Comparison of ENCODE assay signal across 8 mouse cellular contexts in the genomic region with DNA sequence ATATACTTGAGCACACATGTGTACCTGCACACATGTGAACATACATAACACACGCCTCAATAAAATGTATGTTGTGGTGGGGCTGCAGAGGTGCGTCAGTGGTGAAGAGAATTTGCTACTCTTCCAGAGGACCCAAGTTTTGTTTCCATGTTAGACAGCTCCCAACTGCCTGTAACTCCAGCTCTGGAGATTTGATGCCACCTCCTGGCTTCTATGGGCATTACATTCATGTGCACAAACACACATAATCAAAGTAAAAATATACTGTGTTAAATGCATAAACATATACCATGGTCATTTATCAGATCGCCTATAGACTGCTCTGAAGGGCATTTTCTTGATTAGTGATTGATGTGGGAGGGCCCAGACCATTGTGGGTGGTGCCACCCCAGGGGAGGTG. TPM values are rescaled to one million over a fixed set of nuclear protein-coding genes. Genes with fewer than 3 reads are reported as not detected.
DNase-seq lines count a peak whose midpoint lies in the region; ATAC-seq lines count a peak whose summit lies in the region.

No protein-coding gene starts in this region.

- WGBS in forebrain, embryonic 13.5 days, result 63% methylated on average over 3 of the region's 3 CpGs
- WGBS in forebrain, embryonic 16.5 days, result 52% methylated on average over 3 of the region's 3 CpGs

- no peak overlapping the region for H3K27ac ChIP-seq in forebrain, embryonic 13.5 days
- H3K27ac ChIP-seq in forebrain, embryonic 16.5 days (ENCODE audit: low read length), result no peak overlapping the region

- peak; percentile 36 for DNase-seq in Muller cell, postnatal 12 days (ENCODE audit: inconsistent ontology term)
- peak; percentile 78 to 84 for DNase-seq in cerebellum, postnatal 14 days
- peak; percentile 37 to 58 for DNase-seq in gastrocnemius, postnatal 4 days (ENCODE audit: low spot score in 2 of 2)
- peak; percentile 73 to 77 for DNase-seq in layer of hippocampus, postnatal 10 days (ENCODE audit: low spot score in 2 of 2)
- peak; percentile 65 for DNase-seq in lung, postnatal 25 days (ENCODE audit: low spot score)
- peak; percentile 58 for DNase-seq in spleen, adult 12 weeks (ENCODE audit: low spot score)

- 0 out of 2 replicates have a peak, but pooled peaks have one; percentile 9 for ATAC-seq in forebrain, embryonic 13.5 days
- ATAC-seq in forebrain, embryonic 16.5 days, result no peak

- H3K4me3 ChIP-seq in forebrain, embryonic 13.5 days, result no peak overlapping the region
- no peak overlapping the region for H3K4me3 ChIP-seq in forebrain, embryonic 16.5 days (replicated peaks; ENCODE audit: low read length)

- no peak overlapping the region for H3K9ac ChIP-seq in forebrain, embryonic 13.5 days
- H3K9ac ChIP-seq in forebrain, embryonic 16.5 days (replicated peaks; ENCODE audit: low read depth, low read length), result no peak overlapping the region

- H3K36me3 ChIP-seq in forebrain, embryonic 13.5 days (ENCODE audit: poor library complexity, severe bottlenecking), result peaks cover 5% of the 10 kb centered on the region; the same call in 1 of the 2 replicates
- H3K36me3 ChIP-seq in forebrain, embryonic 16.5 days (ENCODE audit: control insufficient read depth, insufficient read depth), result no peaks in the 10 kb centered on the region

- H3K4me1 ChIP-seq in forebrain, embryonic 13.5 days, result peaks cover 21% of the 10 kb centered on the region
- peaks cover 11% of the 10 kb centered on the region for H3K4me1 ChIP-seq in forebrain, embryonic 16.5 days (replicated peaks; ENCODE audit: control insufficient read depth, insufficient read depth, low read length)

- no peak overlapping the region for H3K4me2 ChIP-seq in forebrain, embryonic 13.5 days
- no peak overlapping the region for H3K4me2 ChIP-seq in forebrain, embryonic 16.5 days (ENCODE audit: low read length)

- H3K9me3 ChIP-seq in forebrain, embryonic 13.5 days (replicated peaks), result no peaks in the 10 kb centered on the region
- no peaks in the 10 kb centered on the region for H3K9me3 ChIP-seq in forebrain, embryonic 16.5 days (ENCODE audit: control insufficient read depth, low read length)

- H3K27me3 ChIP-seq in forebrain, embryonic 13.5 days, result no peaks in the 10 kb centered on the region
- H3K27me3 ChIP-seq in forebrain, embryonic 16.5 days (replicated peaks; ENCODE audit: control insufficient read depth, insufficient read depth, low read length), result no peaks in the 10 kb centered on the region

RNA-seq across cellular contexts. Expression of a gene that starts 2.2 kb away (rescaled TPM):
- 1.2 and 1.8 TPM in 2 replicates for polyA plus RNA-seq in forebrain, embryonic 13.5 days (2015; fragmentation: Nextera tagmentation; extraction: Ambion mirVana)
- polyA plus RNA-seq in forebrain, embryonic 16.5 days (2015; fragmentation: Nextera tagmentation; extraction: Ambion mirVana), result 0.89 and 1.1 TPM in 2 replicates
- total RNA-seq in gastrocnemius, postnatal 4 days (2021), result 1 to 10 TPM; 1.2 to 1.4 TPM
- total RNA-seq in layer of hippocampus, postnatal 10 days (2021), result 1 to 10 TPM in 1 of 2 experiments, under 1 TPM in 1; 0.98 to 1.1 TPM

RNA-seq across cellular contexts. Expression of a gene that starts 2.3 kb away (rescaled TPM):
- 59.9 and 66.3 TPM in 2 replicates for polyA plus RNA-seq in forebrain, embryonic 13.5 days (2015; fragmentation: Nextera tagmentation; extraction: Ambion mirVana)
- polyA plus RNA-seq in forebrain, embryonic 16.5 days (2015; fragmentation: Nextera tagmentation; extraction: Ambion mirVana), result 33.0 and 43.9 TPM in 2 replicates
- total RNA-seq in gastrocnemius, postnatal 4 days (2021), result 10 to 100 TPM; 36.7 to 40.4 TPM
- total RNA-seq in layer of hippocampus, postnatal 10 days (2021), result 10 to 100 TPM; 26.1 to 29.5 TPM
